Mouse (Mus musculus) ES-Bruce4 (cell line): ENCODE results near the gene AC134908.4. TPM values are rescaled to one million over a fixed set of nuclear protein-coding genes. Genes with fewer than 3 reads are reported as not detected.
A peak's percentile ranks its signal among the peaks of the same experiment; 100 is the strongest.

Experiments used
- H3K27ac ChIP-seq: 2 replicates; pipeline ENCODE4 v1.5.1; 2012; ENCODE audit warnings: low read length, inconsistent platforms; ENCODE audit not compliant: insufficient read depth
- H3K27me3 ChIP-seq: 2 replicates; pipeline ENCODE4 v1.6.1; 2012; ENCODE audit warnings: mild to moderate bottlenecking, low read length, inconsistent platforms; ENCODE audit not compliant: control insufficient read depth, poor library complexity, insufficient read depth, severe bottlenecking
- H3K36me3 ChIP-seq: 2 replicates; pipeline ENCODE4 v1.6.1; 2012; ENCODE audit warnings: inconsistent platforms, mild to moderate bottlenecking, low read length, moderate library complexity; ENCODE audit not compliant: control insufficient read depth, poor library complexity, insufficient read depth, severe bottlenecking
- H3K4me1 ChIP-seq: one replicate; pipeline ENCODE4 v1.8.1; 2011; ENCODE audit warnings: low read length; ENCODE audit not compliant: control insufficient read depth, insufficient read depth
- H3K4me3 ChIP-seq: 2 replicates; pipeline ENCODE4 v1.5.1; 2011; ENCODE audit warnings: low read depth, mild to moderate bottlenecking, low read length
- H3K9ac ChIP-seq: 2 replicates; pipeline ENCODE4 v1.6.1; 2012; ENCODE audit warnings: low read depth, mild to moderate bottlenecking, inconsistent platforms; ENCODE audit not compliant: poor library complexity, severe bottlenecking
- H3K9me3 ChIP-seq: replicated peaks from 2 replicates; pipeline ENCODE4 v1.6.1; 2012; ENCODE audit warnings: mild to moderate bottlenecking, low read length, inconsistent platforms; ENCODE audit not compliant: control insufficient read depth, poor library complexity, insufficient read depth, severe bottlenecking
- CTCF ChIP-seq: IDR thresholded peaks from one replicate; pipeline ENCODE4 v1.8.1; 2011; ENCODE audit warnings: low read depth, low read length
- EP300 ChIP-seq: IDR thresholded peaks from 2 replicates; pipeline ENCODE4 v1.6.1; 2011; ENCODE audit warnings: low read depth, low read length; ENCODE audit not compliant: insufficient read depth
- POLR2A ChIP-seq: IDR thresholded peaks from one replicate; pipeline ENCODE4 v1.8.1; 2011; ENCODE audit warnings: low read length; ENCODE audit not compliant: insufficient read depth
- polyA plus RNA-seq: library from polyadenylated mRNA; stranded (reverse); fragments of >200 nt; gene quantifications from 2 replicates; pipeline ENCODE4 v1.2.4, GENCODE M21; 2011; ENCODE audit warnings: low read depth; ENCODE audit not compliant: missing spikeins, insufficient read depth, insufficient read length

AC134908.4 gene
- polyA plus RNA-seq, 1 experiment: 2.6 TPM

DNA sequence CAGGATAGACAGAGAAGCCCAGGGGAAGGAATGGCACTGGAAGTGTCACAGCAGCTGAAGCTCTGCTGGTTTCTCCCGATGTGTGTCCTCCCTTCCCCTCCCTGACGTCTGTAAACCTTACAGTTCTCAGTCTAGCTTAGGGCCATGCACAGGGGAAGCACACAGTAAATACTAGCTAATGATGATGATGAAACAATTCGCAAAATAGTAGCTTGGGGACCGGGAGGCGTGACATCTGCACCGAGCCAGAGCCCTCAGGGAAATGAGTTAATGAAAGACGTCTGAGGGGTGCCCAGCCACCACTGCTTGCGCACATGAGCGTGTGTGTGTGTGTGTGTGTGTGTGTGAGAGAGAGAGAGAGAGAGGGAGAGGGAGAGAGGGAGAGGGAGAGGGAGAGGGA lies 26.1 kb downstream of the AC134908.4 start:
- no peaks in the 10 kb centered on the region for H3K4me1 ChIP-seq
- H3K9ac ChIP-seq: no peak overlapping the region
- TF ChIP-seq CTCF (no peak), POLR2A (no peak), EP300 (no peak)
- no peak overlapping the region for H3K27ac ChIP-seq
- no peaks in the 10 kb centered on the region for H3K9me3 ChIP-seq
- H3K4me3 ChIP-seq: no peak overlapping the region
- no peaks in the 10 kb centered on the region for H3K36me3 ChIP-seq
- no peaks in the 10 kb centered on the region for H3K27me3 ChIP-seq

DNA sequence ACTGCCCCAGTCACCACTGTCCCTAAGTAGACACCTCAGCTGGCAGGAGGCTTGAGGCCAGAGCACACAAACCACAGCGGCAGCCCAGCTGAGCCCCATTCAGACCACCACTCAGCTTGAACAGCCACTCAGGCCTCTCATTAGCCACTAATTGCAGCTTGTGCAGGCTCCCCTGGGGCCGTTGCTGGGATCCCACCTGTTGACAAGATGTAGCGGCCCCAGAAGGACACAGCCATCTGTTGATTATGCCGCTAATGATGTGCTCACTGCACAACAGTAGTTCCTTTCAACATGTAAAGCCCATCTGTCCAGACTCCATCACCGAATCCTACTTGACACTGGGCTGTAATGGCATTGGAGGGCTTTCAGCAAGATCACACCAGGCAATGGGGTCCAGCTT lies 29.6 kb downstream of the AC134908.4 start:
- Histone ChIP-seq H3K9ac (no peak overlapping the region), H3K4me1 (peaks cover 7% of the 10 kb centered on the region), H3K36me3 (no peaks in the 10 kb centered on the region), H3K4me3 (no peak overlapping the region), H3K27me3 (no peaks in the 10 kb centered on the region), H3K9me3 (no peaks in the 10 kb centered on the region), H3K27ac (no peak overlapping the region)
- no peak for TF ChIP-seq EP300
- TF ChIP-seq CTCF: no peak
- TF ChIP-seq POLR2A: no peak

DNA sequence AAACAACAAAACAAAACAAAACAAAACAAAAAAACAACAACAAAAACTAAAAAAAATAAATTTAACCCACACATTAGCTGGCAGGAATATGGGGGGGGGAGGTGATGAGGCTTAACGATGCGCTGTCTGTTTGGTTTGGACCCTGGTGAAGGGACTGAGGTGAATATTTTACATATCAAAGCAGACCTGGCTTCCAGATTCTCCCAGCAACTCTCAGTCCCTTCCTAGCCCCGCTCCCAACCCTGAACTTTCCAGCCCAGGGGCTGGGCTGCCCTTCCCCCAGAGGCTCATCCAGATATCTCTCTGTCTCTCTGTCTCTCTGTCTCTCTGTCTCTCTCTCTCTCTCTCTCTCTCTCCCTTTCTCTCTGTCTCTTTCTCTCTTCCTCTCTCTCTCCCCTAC lies 32.9 kb downstream of the AC134908.4 start:
- H3K4me1 ChIP-seq: peaks cover 7% of the 10 kb centered on the region
- no peaks in the 10 kb centered on the region for H3K27me3 ChIP-seq
- peak overlapping the region; percentile 56; the same call in 1 of the 2 replicates for H3K27ac ChIP-seq
- no peak overlapping the region for H3K9ac ChIP-seq
- H3K4me3 ChIP-seq: no peak overlapping the region
- TF ChIP-seq EP300: no peak
- TF ChIP-seq POLR2A: no peak
- TF ChIP-seq CTCF: no peak
- H3K36me3 ChIP-seq: no peaks in the 10 kb centered on the region
- H3K9me3 ChIP-seq: no peaks in the 10 kb centered on the region

DNA sequence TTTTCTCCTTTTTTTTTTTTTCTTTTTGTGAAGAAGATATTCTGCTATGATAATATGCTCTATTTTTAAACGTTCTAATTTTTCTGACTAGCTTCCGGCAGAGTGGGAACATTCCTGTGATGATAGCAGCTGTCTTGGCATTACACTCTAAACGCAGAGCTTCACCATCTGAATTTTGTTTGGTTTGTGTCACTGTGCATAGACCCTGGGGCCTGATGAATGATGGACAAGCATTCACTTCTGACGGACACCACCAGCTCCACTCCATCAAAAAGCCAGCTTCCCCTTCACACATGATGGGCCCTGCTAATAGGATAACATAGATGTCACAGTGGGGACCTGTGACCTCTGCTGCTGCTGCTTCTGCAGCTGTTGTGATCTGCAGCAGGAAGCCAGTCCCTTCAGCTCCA lies 33.9 kb downstream of the AC134908.4 start:
- H3K9me3 ChIP-seq: no peaks in the 10 kb centered on the region
- no peak for TF ChIP-seq CTCF
- TF ChIP-seq EP300: no peak
- TF ChIP-seq POLR2A: no peak
- H3K27me3 ChIP-seq: no peaks in the 10 kb centered on the region
- H3K4me1 ChIP-seq: peaks cover 12% of the 10 kb centered on the region
- no peak overlapping the region for H3K27ac ChIP-seq
- no peaks in the 10 kb centered on the region for H3K36me3 ChIP-seq
- no peak overlapping the region for H3K9ac ChIP-seq
- H3K4me3 ChIP-seq: no peak overlapping the region

DNA sequence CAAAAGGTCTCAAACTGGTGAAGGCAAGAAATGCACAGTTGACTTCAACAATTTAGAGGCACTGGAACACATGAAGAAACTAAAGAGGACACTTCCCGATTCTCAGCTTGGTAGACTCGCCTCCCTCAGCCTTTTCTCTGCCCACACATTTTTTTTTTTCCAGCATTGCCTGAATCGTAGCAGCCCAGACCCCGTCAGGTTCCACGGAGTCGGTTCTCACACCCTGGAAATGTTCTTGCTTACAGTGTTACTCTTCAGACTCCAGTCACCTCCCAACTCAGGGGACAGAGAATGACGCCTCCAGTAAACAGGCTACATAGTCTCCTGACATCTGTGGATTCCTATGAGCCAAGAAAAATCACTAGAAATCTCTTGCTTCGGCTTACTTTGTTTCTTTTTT lies 35.3 kb downstream of the AC134908.4 start:
- peaks cover 18% of the 10 kb centered on the region for H3K4me1 ChIP-seq
- no peak overlapping the region for H3K27ac ChIP-seq
- H3K9me3 ChIP-seq: no peaks in the 10 kb centered on the region
- H3K27me3 ChIP-seq: no peaks in the 10 kb centered on the region
- H3K36me3 ChIP-seq: no peaks in the 10 kb centered on the region
- TF ChIP-seq EP300: no peak
- no peak for TF ChIP-seq CTCF
- TF ChIP-seq POLR2A: no peak
- H3K4me3 ChIP-seq: no peak overlapping the region
- no peak overlapping the region for H3K9ac ChIP-seq

DNA sequence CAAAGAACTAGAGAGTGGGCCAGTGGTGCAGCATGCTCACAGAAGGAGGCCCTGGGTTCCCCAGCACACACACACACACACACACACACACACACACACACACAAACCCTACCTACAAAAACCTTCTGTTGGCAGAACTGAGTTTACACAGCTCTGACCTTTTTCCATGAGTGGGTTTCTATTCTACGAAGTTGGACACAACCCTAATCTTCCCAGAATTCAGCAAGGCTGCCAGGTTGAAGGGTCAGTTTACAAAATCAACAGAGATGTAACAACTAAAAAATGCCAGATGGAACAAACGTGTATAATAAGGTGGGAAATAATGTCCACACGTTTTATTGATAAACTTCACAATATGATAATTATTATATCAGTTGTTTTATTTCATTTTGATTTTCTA lies 37.8 kb downstream of the AC134908.4 start:
- peak overlapping the region; percentile 70 for H3K27ac ChIP-seq
- no peaks in the 10 kb centered on the region for H3K9me3 ChIP-seq
- H3K9ac ChIP-seq: no peak overlapping the region
- TF ChIP-seq EP300 (no peak), POLR2A (no peak), CTCF (no peak)
- no peaks in the 10 kb centered on the region for H3K27me3 ChIP-seq
- H3K4me3 ChIP-seq: no peak overlapping the region
- no peaks in the 10 kb centered on the region for H3K36me3 ChIP-seq
- H3K4me1 ChIP-seq: peaks cover 23% of the 10 kb centered on the region
